17 mouse cellular contexts compared by ENCODE assay signal in the genomic region with DNA sequence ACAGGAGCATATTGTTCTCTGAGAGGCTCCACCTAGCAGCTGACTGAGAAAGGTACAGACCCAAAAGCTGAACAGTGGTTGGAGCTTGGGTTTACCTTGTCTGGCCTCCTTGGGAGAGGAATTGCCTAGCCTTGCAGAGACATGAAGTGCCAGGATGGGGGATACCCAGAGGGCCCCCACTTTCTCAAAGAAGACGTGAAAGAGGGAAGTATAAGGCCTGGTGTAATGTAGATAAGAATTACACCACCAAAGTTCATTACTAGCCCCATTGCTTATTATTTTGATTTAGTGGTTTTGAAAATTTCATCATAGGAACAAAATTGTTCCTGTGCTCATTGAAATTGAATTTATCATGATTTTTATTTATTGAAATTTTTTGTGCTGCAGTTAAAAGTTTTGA.
"Had no signal": no experiment of that assay in that cellular context is flagged by ENCODE, and none has a peak within 500 bp of the region (broad histone marks: within the 10 kb centered on the region; RNA-seq: fewer than 3 reads in every experiment).

No protein-coding gene starts in this region.

- H3K4me1 ChIP-seq: lung, embryonic 15.5 days; megakaryocyte, embryonic 14.5 days; midbrain, embryonic 13.5 days; midbrain, embryonic 15.5 days; neural tube, embryonic 12.5 days had no signal

- H3K27me3 ChIP-seq: lung, embryonic 15.5 days; megakaryocyte, embryonic 14.5 days; midbrain, embryonic 13.5 days; midbrain, embryonic 15.5 days; neural tube, embryonic 12.5 days had no signal

- H3K4me3 ChIP-seq: lung, embryonic 15.5 days; megakaryocyte, embryonic 14.5 days; midbrain, embryonic 13.5 days; midbrain, embryonic 15.5 days; neural tube, embryonic 12.5 days had no signal

- H3K36me3 ChIP-seq: lung, embryonic 15.5 days; midbrain, embryonic 13.5 days; midbrain, embryonic 15.5 days; neural tube, embryonic 12.5 days had no signal

- DNase-seq: liver, postnatal 0 days; lung, adult 2 months; lung, postnatal 14 days; lung, postnatal 36 days; retina, postnatal 1 day; right cerebral cortex, adult 18-20 months; right cerebral cortex, postnatal 25 days; right cerebral cortex, postnatal 4 days; spleen, adult 18-20 months; thymus, postnatal 14 days; thymus, postnatal 36 days had no signal

- H3K27ac ChIP-seq: lung, embryonic 15.5 days; macrophage; midbrain, embryonic 13.5 days; midbrain, embryonic 15.5 days; neural tube, embryonic 12.5 days had no signal
